Mouse (Mus musculus): ENCODE measurements around the gene Dbr1.

- no peak for TF ChIP-seq CTCF (IDR thresholded peaks at IDR 0.05; ENCODE audit: extremely low read depth, insufficient read depth, insufficient read length, insufficient replicate concordance)
- TF ChIP-seq POLR2A (IDR thresholded peaks at IDR 0.05; ENCODE audit: low read depth, low read length): no peak
Measured at GRCm38 (mm10) chr9:99560389-99560788, 15.2 kb upstream of the Dbr1 start.
